Mouse (Mus musculus): ENCODE measurements around the gene Wasf1.

GRCm38 (mm10) chr10:40985350-40985749 lies 102.1 kb downstream of the Wasf1 start:
- TF ChIP-seq ZNF384 (IDR thresholded peaks at IDR 0.05; ENCODE audit: low read depth, low read length) (no peak), ZC3H11A (IDR thresholded peaks at IDR 0.05; ENCODE audit: borderline replicate concordance, low read depth, low read length) (no peak), MAFK (IDR thresholded peaks at IDR 0.05; ENCODE audit: insufficient read depth, low read depth, low read length) (no peak)
